Mouse (Mus musculus) MEL (cell line): ENCODE data around the gene Otogl. TPM values are rescaled to one million over a fixed set of nuclear protein-coding genes. Genes with fewer than 3 reads are reported as not detected.

Experiments used
- DNase-seq: peaks from one replicate; pipeline ENCODE4 v3.0.0; 2011; ENCODE audit warnings: low read depth, low spot score
- H3K27ac ChIP-seq: 2 replicates; pipeline ENCODE4 v1.5.1; 2012; ENCODE audit warnings: low read depth, mild to moderate bottlenecking, control low read depth, low read length, moderate library complexity; ENCODE audit not compliant: control insufficient read depth
- H3K27me3 ChIP-seq, 2 experiments: fragments of 150-350 bp in 1 of 2; sonication (generic) in 1 of 2; 2 replicates each; pipeline ENCODE4 v1.6.1; 2012; ENCODE audit warnings: low read length in 2 of 2, mild to moderate bottlenecking in 2 of 2, improper control_type of control experiment in 1 of 2, moderate library complexity in 1 of 2; ENCODE audit not compliant: insufficient read depth in 2 of 2, control insufficient read depth in 1 of 2
- H3K36me3 ChIP-seq, 2 experiments: 2 replicates each; pipeline ENCODE4 v1.6.1; 2012 to 2014; ENCODE audit warnings: low read length in 2 of 2, improper control_type of control experiment in 1 of 2, inconsistent platforms in 1 of 2, mild to moderate bottlenecking in 1 of 2; ENCODE audit not compliant: insufficient read depth in 2 of 2, control insufficient read depth in 1 of 2
- H3K4me1 ChIP-seq, 2 experiments: fragments of 150-350 bp in 1 of 2; sonication (generic) in 1 of 2; 2 replicates each; pipeline ENCODE4 v1.6.1; 2012; ENCODE audit warnings: low read length in 2 of 2, improper control_type of control experiment in 1 of 2, mild to moderate bottlenecking in 1 of 2; ENCODE audit not compliant: insufficient read depth in 2 of 2, control insufficient read depth in 1 of 2
- H3K4me3 ChIP-seq, 2 experiments: fragments of 150-350 bp in 1 of 2; sonication (generic) in 1 of 2; 2 replicates each; pipeline ENCODE4 v1.5.1; 2012; ENCODE audit warnings: low read depth in 2 of 2, low read length in 2 of 2, mild to moderate bottlenecking in 2 of 2, moderate library complexity in 2 of 2, control low read depth in 1 of 2, improper control_type of control experiment in 1 of 2; ENCODE audit not compliant: control insufficient read depth in 1 of 2, insufficient read depth in 1 of 2
- H3K79me2 ChIP-seq: 2 replicates; pipeline ENCODE4 v1.6.1; 2012; ENCODE audit warnings: mild to moderate bottlenecking, low read length, moderate library complexity; ENCODE audit not compliant: control insufficient read depth, poor library complexity, insufficient read depth
- H3K9ac ChIP-seq: 2 replicates; pipeline ENCODE4 v1.6.1; 2012; ENCODE audit warnings: low read depth, mild to moderate bottlenecking, control low read depth, low read length, moderate library complexity; ENCODE audit not compliant: control insufficient read depth, poor library complexity, severe bottlenecking
- H3K9me3 ChIP-seq: fragments of 150-350 bp; sonication (generic); replicated peaks from 2 replicates; pipeline ENCODE4 v1.6.1; 2012; ENCODE audit warnings: mild to moderate bottlenecking, low read length, improper control_type of control experiment, moderate library complexity; ENCODE audit not compliant: insufficient read depth
- CTCF ChIP-seq, 3 experiments: IDR thresholded peaks in 2 of 3; conservative IDR thresholded peaks in 1 of 3; 2 replicates each; pipeline ENCODE4 v1.5.1; 2011 to 2012; ENCODE audit warnings: low read length in 3 of 3, low read depth in 2 of 3, mild to moderate bottlenecking in 2 of 3, improper control_type of control experiment in 1 of 3, inconsistent platforms in 1 of 3, mixed read lengths in 1 of 3, moderate library complexity in 1 of 3; ENCODE audit not compliant: control insufficient read depth in 1 of 3, insufficient read depth in 1 of 3, poor library complexity in 1 of 3, severe bottlenecking in 1 of 3
- E2F4 ChIP-seq: IDR thresholded peaks from 2 replicates; pipeline ENCODE4 v1.6.1; 2011; ENCODE audit warnings: low read depth, low read length, improper control_type of control experiment, borderline replicate concordance
- MAFK ChIP-seq: IDR thresholded peaks from 2 replicates; pipeline ENCODE4 v1.6.1; 2011; ENCODE audit warnings: low read depth, mild to moderate bottlenecking, low read length, improper control_type of control experiment, borderline replicate concordance
- MEF2A ChIP-seq: IDR thresholded peaks from 2 replicates; pipeline ENCODE4 v1.6.1; 2014; ENCODE audit warnings: low read depth, mild to moderate bottlenecking, inconsistent platforms, low read length, improper control_type of control experiment; ENCODE audit not compliant: poor library complexity, insufficient replicate concordance, severe bottlenecking; ENCODE audit errors: extremely low read depth
- MXI1 ChIP-seq: IDR thresholded peaks from 2 replicates; pipeline ENCODE4 v1.6.1; 2011; ENCODE audit warnings: mild to moderate bottlenecking, low read depth, low read length, improper control_type of control experiment
- NRF1 ChIP-seq: IDR thresholded peaks from 2 replicates; pipeline ENCODE4 v1.6.1; 2014; ENCODE audit warnings: low read depth, mild to moderate bottlenecking, inconsistent platforms, low read length, improper control_type of control experiment, moderate library complexity; ENCODE audit not compliant: poor library complexity, insufficient read depth, severe bottlenecking
- POLR2AphosphoS5 ChIP-seq: IDR thresholded peaks from 2 replicates; pipeline ENCODE4 v1.6.1; 2012; ENCODE audit warnings: low read depth, borderline replicate concordance, mild to moderate bottlenecking, inconsistent platforms, low read length, moderate library complexity, mixed read lengths
- SIN3A ChIP-seq: IDR thresholded peaks from 2 replicates; pipeline ENCODE4 v1.6.1; 2012; ENCODE audit warnings: low read length, improper control_type of control experiment, inconsistent platforms
- SMC3 ChIP-seq: IDR thresholded peaks from 2 replicates; pipeline ENCODE4 v1.6.1; 2011; ENCODE audit warnings: low read depth, low read length, improper control_type of control experiment
- TCF12 ChIP-seq: IDR thresholded peaks from 2 replicates; pipeline ENCODE4 v1.6.1; 2014; ENCODE audit warnings: low read depth, mild to moderate bottlenecking, inconsistent platforms, low read length, improper control_type of control experiment, moderate library complexity
- UBTF ChIP-seq: IDR thresholded peaks from 2 replicates; pipeline ENCODE4 v1.6.1; 2012; ENCODE audit warnings: low read depth, mild to moderate bottlenecking, inconsistent platforms, low read length, improper control_type of control experiment, moderate library complexity, borderline replicate concordance; ENCODE audit not compliant: insufficient read depth
- USF1 ChIP-seq: IDR thresholded peaks from 2 replicates; pipeline ENCODE4 v1.6.1; 2014; ENCODE audit warnings: low read depth, mild to moderate bottlenecking, inconsistent platforms, low read length, improper control_type of control experiment, moderate library complexity
- ZC3H11A ChIP-seq: IDR thresholded peaks from 2 replicates; pipeline ENCODE4 v1.6.1; 2012; ENCODE audit warnings: low read depth, mild to moderate bottlenecking, inconsistent platforms, low read length, improper control_type of control experiment
- ZKSCAN1 ChIP-seq: IDR thresholded peaks from 2 replicates; pipeline ENCODE4 v1.6.1; 2012; ENCODE audit warnings: low read depth, mild to moderate bottlenecking, inconsistent platforms, low read length, improper control_type of control experiment, moderate library complexity
- polyA plus RNA-seq, 2 experiments: library from polyadenylated mRNA; stranded (reverse) in 1 of 2; unstranded in 1 of 2; fragments of >175 nt in 1 of 2; fragments of >200 nt in 1 of 2; gene quantifications; 2 replicates each; pipeline versions ENCODE4 v1.2.1 to v1.2.4; 2012; ENCODE audit warnings: low replicate concordance in 2 of 2, low read depth in 1 of 2; ENCODE audit not compliant: insufficient read length in 2 of 2, insufficient read depth in 1 of 2, missing spikeins in 1 of 2
- total RNA-seq: library from RNA; depleted of rRNA; stranded (reverse); fragments of 300-350 nt; gene quantifications from 2 replicates; pipeline ENCODE4 v1.2.3, GENCODE M21; 2012

Otogl gene
- total and polyA plus RNA-seq, 3 experiments: not detected

DNA sequence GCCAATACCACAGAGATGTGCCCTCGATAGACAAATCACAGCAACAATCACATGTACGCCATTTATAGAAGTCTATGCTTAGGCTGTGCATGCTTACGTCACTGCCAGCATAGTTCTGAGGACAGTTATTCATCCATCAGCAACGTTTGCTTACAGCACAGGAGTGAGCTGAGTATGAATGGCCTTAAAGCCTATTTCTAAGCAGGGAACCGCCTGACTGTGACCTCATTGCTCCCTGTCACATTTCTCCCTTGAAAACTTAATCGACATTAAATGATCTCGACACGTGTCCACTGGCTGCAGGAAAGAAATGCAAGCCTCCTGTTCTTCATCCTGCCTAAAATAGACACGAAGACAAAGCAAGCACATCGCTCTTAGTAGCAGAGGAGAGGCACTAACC, 5.5 kb downstream of the Otogl start:
- H3K79me2 ChIP-seq: no peaks in the 10 kb centered on the region
- no peak overlapping the region for H3K27ac ChIP-seq
- no peaks in the 10 kb centered on the region for H3K9me3 ChIP-seq
- no peaks in the 10 kb centered on the region for H3K4me1 ChIP-seq
- TF ChIP-seq ZKSCAN1: no peak
- TF ChIP-seq TCF12: no peak
- TF ChIP-seq SIN3A: no peak
- TF ChIP-seq MXI1: no peak
- no peak for TF ChIP-seq MAFK
- no peak for TF ChIP-seq NRF1
- TF ChIP-seq USF1: no peak
- no peak for TF ChIP-seq UBTF
- no peak for DNase-seq
- no peak overlapping the region for H3K9ac ChIP-seq
- no peak overlapping the region for H3K4me3 ChIP-seq
- no peaks in the 10 kb centered on the region for H3K36me3 ChIP-seq
- no peaks in the 10 kb centered on the region; a peak in 1 of 4 replicates for H3K27me3 ChIP-seq

- Histone ChIP-seq H3K4me3 (no peak overlapping the region), H3K9me3 (no peaks in the 10 kb centered on the region), H3K79me2 (no peaks in the 10 kb centered on the region), H3K9ac (no peak overlapping the region), H3K36me3 (no peaks in the 10 kb centered on the region), H3K27me3 (no peaks in the 10 kb centered on the region), H3K27ac (no peak overlapping the region), H3K4me1 (no peaks in the 10 kb centered on the region)
- DNase-seq: no peak
- TF ChIP-seq POLR2AphosphoS5 (no peak), SMC3 (no peak), UBTF (no peak), MAFK (no peak), CTCF (IDR thresholded peaks at IDR 0.05 in 2 of 3, conservative IDR thresholded peaks at IDR 0.05 in 1 of 3; ENCODE audit: control insufficient read depth in 1 of 3, insufficient read depth in 1 of 3, low read depth in 2 of 3, low read length in 3 of 3, poor library complexity in 1 of 3, severe bottlenecking in 1 of 3) (no peak), ZC3H11A (no peak), MEF2A (no peak), TCF12 (no peak), NRF1 (no peak), E2F4 (no peak)
Measured at GRCm38 (mm10) chr10:107905274-107906034, 6.5 kb downstream of the Otogl start.
